Mouse (Mus musculus): ENCODE measurements around the gene Sh3glb1. TPM values are rescaled to one million over a fixed set of nuclear protein-coding genes. Genes with fewer than 3 reads are reported as not detected.
"Not testable (repeated sequence)": the region's sequence is repeated elsewhere in the genome, so short reads cannot be mapped to it uniquely, and the experiment has no call there.

Gene Sh3glb1
- polyA plus RNA-seq (2015; fragmentation: Nextera tagmentation; extraction: Ambion mirVana) = 87.0 and 89.7 TPM in 2 replicates

- Histone ChIP-seq H3K4me3 (peak within 1 kb of the TSS; percentile 85), H3K36me3 (no peaks in the 10 kb centered on the region), H3K4me2 (peak within 1 kb of the TSS; percentile 80), H3K27me3 (no peaks in the 10 kb centered on the region), H3K9me3 (no peaks in the 10 kb centered on the region), H3K9ac (peak within 1 kb of the TSS; percentile 87), H3K4me1 (peaks cover 24% of the 10 kb centered on the region), H3K27ac (peak within 1 kb of the TSS; percentile 98)
- peak; percentile 92 for ATAC-seq (ENCODE audit: insufficient number of reproducible peaks, insufficient read depth, low FRiP score, low TSS enrichment, low read depth)
- WGBS = 1% methylated on average over 75 of the region's 98 CpGs
Measured at GRCm38 (mm10) chr3:144719901-144720747, at the start of gene Sh3glb1. Sh3glb1 (minus strand) TSS chr3:144720335.

- H3K4me1 ChIP-seq = no peaks in the 10 kb centered on the region
- H3K27ac ChIP-seq = no peak overlapping the region
- no peaks in the 10 kb centered on the region for H3K9me3 ChIP-seq
- no peak overlapping the region for H3K9ac ChIP-seq
- no peaks in the 10 kb centered on the region for H3K36me3 ChIP-seq
- WGBS = 81% methylated on average over 4 of the region's 4 CpGs
- no peaks in the 10 kb centered on the region for H3K27me3 ChIP-seq
- H3K4me3 ChIP-seq = no peak overlapping the region
- no peak overlapping the region for H3K4me2 ChIP-seq
- ATAC-seq (ENCODE audit: insufficient number of reproducible peaks, insufficient read depth, low FRiP score, low TSS enrichment, low read depth) = no peak
Measured at GRCm38 (mm10) chr3:144765161-144765560, 45.0 kb upstream of the Sh3glb1 start.

- H3K4me1 ChIP-seq = no peaks in the 10 kb centered on the region
- no peak for ATAC-seq (ENCODE audit: insufficient number of reproducible peaks, insufficient read depth, low FRiP score, low TSS enrichment, low read depth)
- no peak overlapping the region for H3K9ac ChIP-seq
- H3K4me2 ChIP-seq = no peak overlapping the region
- no peak overlapping the region for H3K27ac ChIP-seq
- H3K27me3 ChIP-seq = no peaks in the 10 kb centered on the region
- H3K9me3 ChIP-seq = no peaks in the 10 kb centered on the region
- WGBS = 73% methylated on average over 6 of the region's 6 CpGs
- no peak overlapping the region for H3K4me3 ChIP-seq
- H3K36me3 ChIP-seq = no peaks in the 10 kb centered on the region
Measured at GRCm38 (mm10) chr3:144761454-144761853, 41.3 kb upstream of the Sh3glb1 start.

GRCm38 (mm10) chr3:144760592-144761309 is 40.6 kb upstream of the Sh3glb1 start, which contains the start of gene Clca3a1:
Clca3a1 (minus strand) TSS chr3:144760977.
- 70% methylated on average over 11 of the region's 11 CpGs for WGBS
- Histone ChIP-seq H3K9me3 (no peaks in the 10 kb centered on the region), H3K27ac (no peak within 1 kb of the TSS), H3K4me3 (no peak within 1 kb of the TSS), H3K4me2 (no peak within 1 kb of the TSS), H3K27me3 (no peaks in the 10 kb centered on the region), H3K4me1 (no peaks in the 10 kb centered on the region), H3K9ac (no peak within 1 kb of the TSS), H3K36me3 (no peaks in the 10 kb centered on the region)
- ATAC-seq (ENCODE audit: insufficient number of reproducible peaks, insufficient read depth, low FRiP score, low TSS enrichment, low read depth) = no peak

GRCm38 (mm10) chr3:144759719-144760118 is 39.6 kb upstream of the Sh3glb1 start:
- WGBS = 84% methylated on average over 3 of the region's 3 CpGs
- ATAC-seq (ENCODE audit: insufficient number of reproducible peaks, insufficient read depth, low FRiP score, low TSS enrichment, low read depth) = no peak
- Histone ChIP-seq H3K9ac (no peak overlapping the region), H3K27me3 (no peaks in the 10 kb centered on the region), H3K4me1 (no peaks in the 10 kb centered on the region), H3K4me3 (no peak overlapping the region), H3K4me2 (no peak overlapping the region), H3K27ac (no peak overlapping the region), H3K9me3 (no peaks in the 10 kb centered on the region), H3K36me3 (no peaks in the 10 kb centered on the region)

- H3K4me2 ChIP-seq; H3K9me3 ChIP-seq; H3K4me1 ChIP-seq; ATAC-seq (ENCODE audit: insufficient number of reproducible peaks, insufficient read depth, low FRiP score, low TSS enrichment, low read depth); H3K9ac ChIP-seq; H3K27ac ChIP-seq; H3K4me3 ChIP-seq; H3K27me3 ChIP-seq; H3K36me3 ChIP-seq: not testable (repeated sequence)
- whole genome bisulfite sequencing = 61% methylated on average over 8 of the region's 8 CpGs
Measured at GRCm38 (mm10) chr3:144756103-144756502, 36.0 kb upstream of the Sh3glb1 start.

- Histone ChIP-seq H3K9me3 (no peaks in the 10 kb centered on the region), H3K4me2 (no peak overlapping the region), H3K27me3 (no peaks in the 10 kb centered on the region), H3K4me3 (no peak overlapping the region), H3K9ac (no peak overlapping the region), H3K4me1 (no peaks in the 10 kb centered on the region), H3K36me3 (no peaks in the 10 kb centered on the region), H3K27ac (no peak overlapping the region)
- WGBS = 2% methylated on average over 2 of the region's 2 CpGs
- no peak for ATAC-seq (ENCODE audit: insufficient number of reproducible peaks, insufficient read depth, low FRiP score, low TSS enrichment, low read depth)
Measured at GRCm38 (mm10) chr3:144753120-144753519, 33.0 kb upstream of the Sh3glb1 start.

GRCm38 (mm10) chr3:144749062-144749963 is 29.2 kb upstream of the Sh3glb1 start:
- not testable (repeated sequence) for H3K27ac ChIP-seq; H3K27me3 ChIP-seq; H3K4me1 ChIP-seq; ATAC-seq (ENCODE audit: insufficient number of reproducible peaks, insufficient read depth, low FRiP score, low TSS enrichment, low read depth); H3K4me2 ChIP-seq; H3K4me3 ChIP-seq; H3K9ac ChIP-seq; H3K9me3 ChIP-seq; H3K36me3 ChIP-seq
- 62% methylated on average over 19 of the region's 21 CpGs for WGBS

GRCm38 (mm10) chr3:144747706-144748105 is 27.6 kb upstream of the Sh3glb1 start:
- H3K4me2 ChIP-seq; H3K4me3 ChIP-seq; H3K9me3 ChIP-seq; H3K27ac ChIP-seq; H3K4me1 ChIP-seq; H3K9ac ChIP-seq; ATAC-seq (ENCODE audit: insufficient number of reproducible peaks, insufficient read depth, low FRiP score, low TSS enrichment, low read depth); H3K27me3 ChIP-seq; H3K36me3 ChIP-seq: not testable (repeated sequence)
- 63% methylated on average over 3 of the region's 3 CpGs for WGBS

GRCm38 (mm10) chr3:144738396-144738795 is 18.3 kb upstream of the Sh3glb1 start:
- not testable (repeated sequence) for H3K9me3 ChIP-seq; ATAC-seq (ENCODE audit: insufficient number of reproducible peaks, insufficient read depth, low FRiP score, low TSS enrichment, low read depth); H3K4me2 ChIP-seq; H3K4me3 ChIP-seq; H3K36me3 ChIP-seq; H3K27ac ChIP-seq; H3K9ac ChIP-seq; H3K27me3 ChIP-seq; H3K4me1 ChIP-seq
- 74% methylated on average over 24 of the region's 24 CpGs for WGBS

- 24% methylated on average over 9 of the region's 9 CpGs for WGBS
- Histone ChIP-seq H3K4me2 (no peak overlapping the region), H3K9ac (no peak overlapping the region), H3K4me1 (no peaks in the 10 kb centered on the region), H3K9me3 (no peaks in the 10 kb centered on the region), H3K27ac (no peak overlapping the region), H3K27me3 (no peaks in the 10 kb centered on the region), H3K4me3 (no peak overlapping the region), H3K36me3 (no peaks in the 10 kb centered on the region)
- ATAC-seq (ENCODE audit: insufficient number of reproducible peaks, insufficient read depth, low FRiP score, low TSS enrichment, low read depth) = no peak
Measured at GRCm38 (mm10) chr3:144736831-144737230, 16.7 kb upstream of the Sh3glb1 start.

All from embryonic facial prominence, embryonic 13.5 days (tissue).